Mouse (Mus musculus) thymus, postnatal 25 days (tissue): ENCODE measurements at regions not wholly inside any gene's neighbourhood (a gene's known extent, or its start where the extent isn't known, plus 50 kb on each side); places are given as distances from the start of the nearest gene placed in this dataset.
A peak's percentile ranks its signal among the peaks of the same experiment; 100 is the strongest.

Experiments used
- DNase-seq: peaks from one replicate; pipeline ENCODE4 v3.0.0; 2022

DNA sequence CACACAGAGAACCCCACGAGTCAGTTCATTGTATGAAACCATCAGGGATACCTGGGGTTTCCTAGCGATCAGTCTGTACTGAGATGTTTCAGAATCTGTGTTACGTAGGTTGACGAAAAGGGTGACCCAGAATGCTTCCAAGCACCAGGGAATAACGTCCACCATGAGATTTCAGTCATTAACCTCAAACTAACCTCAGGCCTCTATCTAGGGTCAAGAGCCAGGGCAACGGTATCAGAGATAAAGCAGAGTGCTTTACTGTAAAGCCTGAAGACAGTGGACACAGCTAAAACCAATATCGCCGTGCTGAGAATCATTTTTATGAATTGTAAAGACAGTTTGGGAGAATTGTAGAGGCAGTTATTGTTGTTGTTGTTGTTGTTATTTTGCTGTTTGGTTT, 52.9 kb upstream of the Errfi1 start:
- no peak for DNase-seq

DNA sequence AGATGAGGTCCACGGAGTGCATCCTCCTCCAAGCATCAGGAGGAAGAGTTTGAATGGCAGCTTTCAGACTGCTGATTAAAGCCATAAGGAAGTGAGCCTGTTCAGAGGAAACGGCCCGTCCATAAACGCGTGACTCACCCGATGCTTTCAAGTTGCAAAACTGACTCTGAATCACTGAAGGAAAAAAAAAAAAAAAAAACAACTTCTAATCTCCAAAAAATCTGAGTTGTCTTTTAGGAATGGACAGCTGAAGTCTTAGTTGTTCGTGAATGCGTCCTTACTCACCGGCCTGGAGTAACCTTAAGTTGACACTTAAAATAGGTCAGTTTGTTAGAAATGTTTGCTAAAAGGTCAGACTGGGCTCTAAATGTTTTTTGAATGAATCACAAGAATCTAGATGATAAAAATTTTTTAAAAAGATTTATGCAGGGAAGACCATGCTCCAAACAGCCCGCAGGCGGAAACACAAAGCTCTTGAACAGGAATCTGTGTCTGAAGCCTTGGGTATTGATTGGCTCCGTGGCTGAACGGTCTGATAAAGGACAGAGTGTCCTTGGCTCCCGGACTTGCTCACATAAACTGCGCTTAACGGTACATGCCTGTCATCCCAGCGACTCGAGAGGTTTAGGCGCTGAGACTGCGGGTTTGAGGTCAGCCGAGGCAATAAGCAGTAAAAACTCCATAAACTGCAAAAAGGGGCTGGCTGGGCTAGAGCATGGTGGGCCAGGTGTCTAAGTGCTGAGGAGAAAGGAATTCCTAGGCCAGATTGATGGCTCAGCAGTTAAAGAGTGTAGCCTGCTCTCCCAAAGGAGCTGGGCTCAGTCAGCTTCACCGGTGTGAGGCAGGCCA, 53.9 kb upstream of the Errfi1 start:
- no peak for DNase-seq

- DNase-seq, result peak; percentile 11
Measured at GRCm38 (mm10) chr4:150798783-150799530, 54.8 kb upstream of the Errfi1 start.

- DNase-seq, result no peak
Measured at GRCm38 (mm10) chr4:150798281-150798680, 55.4 kb upstream of the Errfi1 start.

DNA sequence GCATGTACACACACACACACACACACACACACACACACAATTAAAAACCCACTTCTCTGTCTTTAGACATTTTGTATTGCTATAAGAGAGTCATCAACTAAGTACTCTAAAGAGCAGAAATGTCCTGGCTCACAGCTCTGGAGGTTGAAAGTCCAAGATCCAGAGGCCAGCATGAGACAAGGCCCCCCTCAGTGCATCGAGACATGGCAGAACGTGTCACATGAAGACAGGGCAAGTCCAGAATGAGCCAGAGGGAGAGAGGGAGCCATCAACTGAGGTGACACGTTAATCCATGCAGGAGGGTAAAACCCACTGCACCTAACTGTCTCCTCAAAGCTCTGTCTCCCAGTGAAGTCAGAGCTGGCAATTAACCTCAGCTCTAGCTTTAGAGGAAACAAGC, 56.7 kb upstream of the Errfi1 start:
- no peak for DNase-seq

- no peak for DNase-seq
Measured at GRCm38 (mm10) chr4:150794878-150795277, 58.8 kb upstream of the Errfi1 start.

DNA sequence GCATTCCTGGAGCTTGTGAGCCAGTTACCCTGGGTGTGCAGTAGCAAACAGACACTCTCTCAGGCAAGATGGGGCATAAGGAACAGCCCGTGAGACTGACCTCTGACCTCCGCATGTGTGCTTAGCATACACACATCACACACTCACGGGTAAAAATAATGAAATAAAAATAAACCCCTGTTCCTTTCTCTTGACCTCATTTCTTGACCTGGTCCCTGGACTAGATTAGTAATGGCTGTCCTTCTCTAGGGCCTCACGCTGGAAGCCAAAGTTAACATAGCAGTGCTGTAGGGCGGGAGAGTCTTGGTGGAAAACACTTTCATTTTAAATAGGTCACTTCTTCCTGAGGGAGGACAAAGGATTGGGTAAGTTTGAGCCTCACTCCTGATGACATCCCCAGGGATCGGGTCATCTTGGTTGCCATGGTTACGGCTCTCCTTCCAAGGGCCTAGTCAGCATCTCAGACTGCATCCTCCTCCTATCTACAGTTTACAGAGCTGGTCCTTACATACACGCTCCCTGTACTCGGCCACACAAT, 59.4 kb upstream of the Errfi1 start:
- DNase-seq, result no peak

DNA sequence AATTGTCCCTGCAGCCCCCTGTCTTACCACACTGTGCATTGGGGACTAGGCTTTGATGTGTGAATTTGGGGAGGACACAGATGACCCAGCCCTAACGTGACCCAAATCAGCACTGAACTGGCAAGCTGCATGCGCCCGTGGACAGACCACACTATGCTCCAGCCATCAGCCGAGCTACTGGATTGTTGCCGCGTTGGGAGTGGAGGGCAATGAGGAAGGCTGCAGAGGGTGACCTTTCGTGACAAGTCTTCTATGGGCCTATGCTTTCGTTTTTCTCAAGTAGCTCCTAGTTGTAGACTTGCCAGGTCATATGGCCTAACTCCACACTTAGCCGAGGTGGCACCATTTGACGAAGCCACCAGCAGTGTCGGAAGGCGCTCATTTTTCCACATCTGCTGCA, 60.6 kb upstream of the Errfi1 start:
- DNase-seq, result no peak

- no peak for DNase-seq
Measured at GRCm38 (mm10) chr4:150789166-150789565, 64.6 kb upstream of the Errfi1 start.

- DNase-seq, result no peak
Measured at GRCm38 (mm10) chr4:150787113-150787512, 66.6 kb upstream of the Errfi1 start.

DNA sequence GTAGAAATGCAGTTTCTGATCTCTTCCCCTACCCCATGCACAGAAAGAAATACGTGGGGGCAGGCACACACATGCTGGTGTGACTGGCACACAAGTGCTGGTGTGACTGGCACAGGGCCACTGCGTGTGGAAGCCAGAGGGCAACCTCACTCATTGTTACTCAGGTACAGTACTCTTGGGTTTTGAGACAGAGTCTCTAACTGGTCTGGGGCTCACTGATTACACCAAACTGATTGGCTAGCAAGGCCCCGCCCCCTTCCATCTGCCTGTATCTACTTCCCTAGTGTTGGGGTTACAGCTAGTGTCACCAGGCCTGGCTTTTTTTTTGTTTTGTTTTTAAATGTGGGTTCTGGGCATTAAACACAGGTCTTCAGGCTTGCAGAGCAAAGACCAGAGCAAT, 67.1 kb upstream of the Errfi1 start:
- DNase-seq, result no peak

DNA sequence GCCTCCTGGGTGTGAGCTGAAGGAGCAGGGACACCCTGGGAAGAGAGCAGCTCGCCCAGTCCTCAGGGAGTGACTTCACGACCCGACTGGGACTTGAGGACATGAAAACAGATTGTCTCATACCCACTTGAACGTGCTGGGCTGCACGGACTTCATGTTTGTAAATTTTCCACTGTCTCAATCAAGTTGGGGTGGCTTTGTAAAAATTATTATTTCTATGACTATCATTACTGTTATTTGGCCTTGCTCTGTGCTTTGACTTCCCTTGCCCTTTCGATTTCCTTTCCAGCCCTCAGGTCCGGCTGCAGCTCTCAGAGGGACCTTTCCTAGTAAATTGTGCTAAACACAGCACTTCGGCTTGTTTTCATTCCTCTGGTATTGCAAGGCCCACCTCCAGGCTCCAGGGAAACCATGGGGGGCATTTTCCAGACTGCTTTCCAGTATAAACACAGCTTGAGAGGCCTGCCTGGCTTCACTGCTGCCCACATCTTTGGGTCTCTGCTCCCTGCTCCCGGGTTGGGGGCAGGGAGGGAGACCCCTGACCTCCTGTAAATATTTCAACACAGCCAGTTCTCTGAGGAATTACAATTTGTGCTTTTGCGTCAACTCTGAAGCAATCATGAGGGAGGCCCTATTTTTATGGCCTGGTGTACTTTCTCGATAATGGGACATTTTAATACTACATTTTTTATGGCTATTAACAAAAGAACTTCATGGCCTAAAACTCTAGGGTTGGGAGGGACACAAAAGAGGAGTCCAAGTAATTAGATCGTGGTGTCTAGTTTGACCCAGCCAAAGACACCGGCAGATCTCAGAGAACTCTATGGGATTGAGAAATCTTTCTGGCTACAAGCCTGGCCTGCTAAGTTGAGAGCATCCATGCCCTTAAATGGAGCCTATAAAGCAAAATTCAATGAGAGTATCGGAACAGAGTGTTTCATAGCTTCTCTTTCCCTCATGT, 68.9 kb upstream of the Errfi1 start:
- no peak for DNase-seq

DNA sequence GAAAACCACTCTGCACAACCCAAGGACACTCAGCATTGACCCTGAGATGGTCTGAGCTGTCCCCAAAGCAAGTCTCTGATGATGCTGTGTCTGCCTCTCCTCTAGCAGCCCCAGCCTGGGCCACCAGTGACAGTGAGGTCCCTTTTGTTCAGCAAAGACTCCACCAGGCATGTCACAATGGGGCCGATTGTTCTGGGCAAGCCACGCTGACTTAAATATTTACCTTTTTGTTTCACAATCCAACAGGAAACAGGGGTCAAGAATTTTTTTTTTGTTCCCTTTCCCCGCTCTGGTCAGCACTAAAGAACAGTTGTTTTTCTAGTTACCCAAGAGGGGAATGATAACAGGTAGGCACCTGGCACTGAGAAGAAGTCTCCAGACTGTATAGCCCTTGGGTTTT, 72.4 kb upstream of the Errfi1 start:
- DNase-seq, result no peak

DNA sequence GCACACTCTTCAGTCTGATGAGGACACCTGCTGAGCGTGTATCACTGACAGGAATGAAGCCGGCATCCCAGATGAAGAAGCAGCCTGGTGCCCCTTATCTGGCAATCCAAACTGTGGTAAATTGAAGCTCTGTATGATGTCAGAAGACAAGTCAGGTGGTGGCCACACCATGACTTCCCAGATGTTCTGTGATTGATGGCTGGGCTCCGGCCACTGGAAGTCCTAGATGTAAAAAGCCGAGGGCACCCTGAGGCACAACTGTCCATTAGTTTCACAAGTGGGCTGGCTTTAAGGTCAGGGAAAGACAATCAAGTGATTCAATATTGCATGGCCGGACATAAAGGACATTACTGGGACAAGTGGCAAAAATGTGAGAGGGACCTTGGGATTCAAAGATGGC, 74.4 kb upstream of the Errfi1 start:
- DNase-seq, result no peak

DNA sequence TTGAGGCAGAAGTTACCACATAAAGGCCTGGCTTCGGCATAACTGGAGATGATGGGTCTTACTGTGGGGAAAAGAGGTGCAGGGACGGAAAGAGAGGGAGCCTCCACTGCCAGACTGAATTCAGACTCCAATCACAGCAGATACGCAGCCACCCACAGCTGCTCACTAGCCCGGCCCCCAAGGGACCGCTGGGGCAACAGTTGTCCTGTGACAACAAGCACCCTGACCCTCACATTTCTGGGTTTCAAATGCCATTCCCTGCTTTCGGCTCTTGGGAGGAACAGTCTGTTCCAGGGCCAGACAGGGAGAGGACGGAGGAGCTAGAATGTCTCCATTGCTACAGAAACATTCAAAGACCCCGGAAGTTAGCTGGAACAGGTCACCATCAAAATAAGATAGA, 75.0 kb upstream of the Errfi1 start:
- no peak for DNase-seq

DNA sequence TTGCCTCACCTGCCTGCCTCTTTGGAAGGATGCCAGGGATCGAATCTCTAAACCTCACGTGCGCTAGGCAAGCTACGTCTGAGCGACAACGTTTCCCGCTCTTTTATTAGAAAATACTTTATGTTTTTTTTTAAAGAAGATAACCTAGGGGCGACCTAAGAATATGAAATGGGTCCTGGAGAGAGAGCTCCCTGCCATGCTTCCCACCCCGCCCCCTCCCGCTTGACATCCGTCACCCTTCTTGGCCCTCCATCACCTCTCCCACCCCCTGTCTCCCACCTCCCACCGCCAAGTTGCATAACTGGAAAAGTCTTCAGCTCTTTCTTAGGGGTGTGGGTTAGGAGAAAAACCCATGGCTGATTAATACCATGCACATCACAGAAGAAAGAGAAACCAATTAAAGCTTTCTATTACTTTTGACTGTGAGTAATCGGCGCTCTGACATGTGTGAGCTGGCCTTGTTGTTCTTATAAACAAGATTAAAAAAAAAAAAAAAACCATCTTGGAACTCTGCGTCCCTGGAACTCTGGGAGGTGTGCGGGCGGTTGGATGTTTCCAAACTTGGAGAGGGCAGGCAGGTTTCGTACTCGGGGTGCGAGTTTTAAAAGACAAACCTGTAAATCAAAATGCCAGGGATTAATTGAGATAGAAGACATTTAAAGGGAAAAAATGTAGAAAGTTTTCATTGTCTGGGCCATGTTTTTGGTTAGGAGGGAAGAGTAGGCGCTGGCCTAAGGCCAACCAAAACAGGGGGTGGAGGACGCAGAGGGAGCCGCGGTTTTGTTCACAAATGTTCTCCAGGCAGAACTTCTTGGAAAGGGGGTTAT, 77.8 kb upstream of the Errfi1 start:
- no peak for DNase-seq

GRCm38 (mm10) chr4:150775281-150775680, 78.4 kb upstream of the Errfi1 start:
- no peak for DNase-seq

DNA sequence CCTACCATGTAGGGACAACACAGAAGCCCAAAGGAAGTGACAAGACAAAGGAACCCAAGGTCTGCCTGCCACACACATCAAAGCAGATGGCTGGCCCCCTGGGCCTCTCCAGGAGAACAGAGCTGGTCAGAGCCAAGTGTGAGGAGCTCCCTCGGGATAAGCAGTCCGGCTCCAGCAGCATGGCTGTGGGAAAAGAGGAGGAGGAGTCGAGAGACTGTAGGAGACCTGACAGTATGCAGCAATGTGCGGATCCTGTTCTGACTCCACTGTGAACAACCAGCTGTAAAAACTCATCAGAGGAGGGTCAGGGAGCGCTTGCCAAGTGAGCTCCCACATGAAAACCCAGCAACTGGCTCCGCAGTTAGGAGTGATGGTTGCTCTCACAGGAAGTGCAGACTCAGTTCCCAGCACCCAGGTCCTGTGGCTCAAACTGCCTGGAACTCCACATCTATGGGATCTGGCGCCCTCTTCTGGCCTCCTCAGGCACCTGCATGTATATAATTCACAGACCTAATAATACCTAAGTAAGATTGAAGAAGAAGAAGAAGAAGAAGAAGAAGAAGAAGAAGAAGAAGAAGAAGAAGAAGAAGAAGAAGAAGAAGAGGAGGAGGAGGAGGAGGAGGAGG, 79.3 kb upstream of the Errfi1 start:
- no peak for DNase-seq

DNA sequence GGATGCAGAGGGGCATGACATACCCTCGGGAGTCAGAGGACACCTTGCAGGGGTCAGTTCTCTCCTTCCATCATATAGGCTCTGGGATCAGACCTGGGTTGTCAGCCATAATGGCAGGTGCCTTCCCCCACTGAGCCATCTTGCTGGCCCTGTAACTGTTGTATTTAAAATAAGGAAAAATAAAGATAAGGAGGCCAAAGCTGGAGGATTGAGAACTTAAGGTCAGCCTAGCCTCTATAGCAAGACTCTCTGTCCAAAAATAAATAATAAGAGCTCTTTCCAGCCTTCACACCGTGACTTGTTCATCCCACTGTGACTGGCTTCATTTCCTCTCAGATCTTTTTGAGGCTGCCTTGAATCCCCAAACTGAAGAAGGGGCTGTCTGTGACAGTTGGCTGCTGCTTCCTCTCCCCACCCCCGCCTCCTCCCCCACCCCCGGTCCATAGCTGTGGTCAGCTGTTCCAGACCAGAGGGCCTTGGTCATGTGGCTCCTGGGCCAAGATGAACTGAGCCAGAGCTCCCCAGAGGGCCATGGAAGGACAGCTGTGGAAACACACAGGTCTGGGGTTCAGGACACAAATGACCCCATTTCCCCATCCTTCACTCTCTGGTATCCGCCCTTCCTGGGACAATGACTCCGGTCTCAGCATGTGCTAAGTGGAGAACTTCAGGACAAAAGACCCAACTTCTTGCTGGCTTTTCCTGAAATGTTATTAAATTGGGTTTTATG, 81.6 kb upstream of the Errfi1 start:
- no peak for DNase-seq

- DNase-seq, result no peak
Measured at GRCm38 (mm10) chr4:150771469-150771868, 82.2 kb upstream of the Errfi1 start.

GRCm38 (mm10) chr4:150769043-150769442, 84.7 kb upstream of the Errfi1 start:
- DNase-seq, result no peak
